Mouse (Mus musculus): ENCODE results near the gene Trp73.

GRCm38 (mm10) chr4:154022844-154023243 is 117.2 kb downstream of the Trp73 start:
- no peak for TF ChIP-seq CTCF (IDR thresholded peaks at IDR 0.05; ENCODE audit: low read depth)
- no peak for TF ChIP-seq EP300 (optimal IDR thresholded peaks at IDR 0.05)
